Mouse (Mus musculus): ENCODE results near the gene Rtn4ip1.
A peak's percentile ranks its signal among the peaks of the same experiment; 100 is the strongest.
"Not testable (repeated sequence)": the region's sequence is repeated elsewhere in the genome, so short reads cannot be mapped to it uniquely, and the experiment has no call there.

Rtn4ip1 gene

GRCm38 (mm10) chr10:43927736-43928135, 26.1 kb downstream of the Rtn4ip1 start:
- DNase-seq (ENCODE audit: low read depth, low spot score): no peak

- DNase-seq (ENCODE audit: low read depth, low spot score): no peak
These were observed 27.0 kb downstream of the Rtn4ip1 start for GRCm38 (mm10) chr10:43928596-43928995.

- no peak for DNase-seq (ENCODE audit: low read depth, low spot score)
These were observed 37.6 kb downstream of the Rtn4ip1 start for GRCm38 (mm10) chr10:43939136-43939662.

- no peak for DNase-seq (ENCODE audit: low read depth, low spot score)
These were observed 42.1 kb downstream of the Rtn4ip1 start for GRCm38 (mm10) chr10:43943736-43944135.

- no peak for DNase-seq (ENCODE audit: low read depth, low spot score)
These were observed 43.8 kb downstream of the Rtn4ip1 start for GRCm38 (mm10) chr10:43945435-43945834.

- peak; percentile 44 for DNase-seq (ENCODE audit: low read depth, low spot score)
These were observed 52.3 kb downstream of the Rtn4ip1 start for GRCm38 (mm10) chr10:43953942-43954341.

GRCm38 (mm10) chr10:43964943-43965342, 63.3 kb downstream of the Rtn4ip1 start:
- no peak for DNase-seq (ENCODE audit: low read depth, low spot score)

GRCm38 (mm10) chr10:43973244-43973643, 71.6 kb downstream of the Rtn4ip1 start:
- no peak for DNase-seq (ENCODE audit: low read depth, low spot score)

GRCm38 (mm10) chr10:43977353-43977752, 75.7 kb downstream of the Rtn4ip1 start:
- DNase-seq (ENCODE audit: low read depth, low spot score): no peak

- no peak for DNase-seq (ENCODE audit: low read depth, low spot score)
These were observed 78.5 kb downstream of the Rtn4ip1 start for GRCm38 (mm10) chr10:43980080-43980479.

GRCm38 (mm10) chr10:43980742-43981141, 79.1 kb downstream of the Rtn4ip1 start:
- not testable (repeated sequence) for DNase-seq (ENCODE audit: low read depth, low spot score)

GRCm38 (mm10) chr10:43982470-43982869, 80.9 kb downstream of the Rtn4ip1 start:
- no peak for DNase-seq (ENCODE audit: low read depth, low spot score)

GRCm38 (mm10) chr10:43983241-43983640, 81.6 kb downstream of the Rtn4ip1 start:
- DNase-seq (ENCODE audit: low read depth, low spot score): no peak

GRCm38 (mm10) chr10:43983866-43984265, 82.3 kb downstream of the Rtn4ip1 start:
- DNase-seq (ENCODE audit: low read depth, low spot score): no peak

- DNase-seq (ENCODE audit: low read depth, low spot score): no peak
These were observed 89.7 kb downstream of the Rtn4ip1 start for GRCm38 (mm10) chr10:43991268-43991667.

GRCm38 (mm10) chr10:43992506-43992905, 90.9 kb downstream of the Rtn4ip1 start:
- no peak for DNase-seq (ENCODE audit: low read depth, low spot score)

GRCm38 (mm10) chr10:43993198-43993597, 91.6 kb downstream of the Rtn4ip1 start:
- DNase-seq (ENCODE audit: low read depth, low spot score): no peak

GRCm38 (mm10) chr10:43995858-43996650, 94.4 kb downstream of the Rtn4ip1 start:
- DNase-seq (ENCODE audit: low read depth, low spot score): no peak

- DNase-seq (ENCODE audit: low read depth, low spot score): no peak
These were observed 95.7 kb downstream of the Rtn4ip1 start for GRCm38 (mm10) chr10:43997276-43997675.

GRCm38 (mm10) chr10:43998023-43998422, 96.4 kb downstream of the Rtn4ip1 start:
- no peak for DNase-seq (ENCODE audit: low read depth, low spot score)

- DNase-seq (ENCODE audit: low read depth, low spot score): no peak
These were observed 97.0 kb downstream of the Rtn4ip1 start for GRCm38 (mm10) chr10:43998503-43999082.

GRCm38 (mm10) chr10:44000156-44000865, 98.7 kb downstream of the Rtn4ip1 start:
- no peak for DNase-seq (ENCODE audit: low read depth, low spot score)

All from skeletal muscle tissue, adult 2 months (tissue).